Mouse (Mus musculus) inflammation-experienced regulatory T-cells, adult 6 months (primary cell): Measurements from ENCODE around the gene Ppa1. TPM values are rescaled to one million over a fixed set of nuclear protein-coding genes. Genes with fewer than 3 reads are reported as not detected.

Experiments used
- ATAC-seq: one replicate; pipeline ENCODE4 v1.8.0; 2017
- polyA plus RNA-seq, 3 experiments: library from polyadenylated mRNA; unstranded; fragments of 100-300 nt; shearing (Covaris generic); gene quantifications; one replicate each; pipeline ENCODE4 v1.2.1; 2017

Ppa1 gene
- polyA plus RNA-seq, 3 experiments from 2014 or later, result 67.4 to 78.8 (median 68.4) TPM

DNA sequence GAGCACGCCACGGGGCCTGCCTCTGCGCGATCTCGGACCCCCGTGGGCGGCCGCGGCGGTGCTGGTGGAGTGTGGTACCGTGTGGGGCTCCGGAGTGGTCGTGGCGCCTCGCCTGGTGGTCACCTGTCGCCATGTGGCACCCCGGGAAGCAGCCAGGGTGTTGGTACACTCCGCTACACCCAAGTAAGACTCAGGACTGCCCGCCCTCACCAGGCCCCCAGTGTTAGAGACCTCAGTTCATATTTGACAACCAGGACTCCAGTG, 48.1 kb downstream of the Ppa1 start:
- no peak for ATAC-seq

DNA sequence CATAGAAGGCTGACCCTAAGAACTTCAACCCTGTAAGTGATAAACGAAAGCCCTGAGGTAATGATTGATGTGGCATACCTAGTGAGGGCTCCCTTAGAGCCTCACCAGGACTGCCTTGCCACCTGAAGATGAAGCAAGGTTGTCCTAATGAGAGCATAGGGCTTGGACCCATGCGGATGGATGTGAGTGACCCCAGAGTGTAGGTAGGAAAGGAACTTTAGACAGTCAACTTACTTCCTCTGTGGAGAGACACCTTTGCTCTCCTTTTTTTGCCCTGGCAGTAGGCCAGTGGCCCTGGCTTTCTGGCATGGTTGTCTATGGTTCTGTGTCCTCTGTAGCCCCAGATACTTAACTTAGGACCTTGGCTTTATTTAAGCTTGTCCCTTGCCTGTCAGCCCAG, 48.7 kb downstream of the Ppa1 start:
- no peak for ATAC-seq

DNA sequence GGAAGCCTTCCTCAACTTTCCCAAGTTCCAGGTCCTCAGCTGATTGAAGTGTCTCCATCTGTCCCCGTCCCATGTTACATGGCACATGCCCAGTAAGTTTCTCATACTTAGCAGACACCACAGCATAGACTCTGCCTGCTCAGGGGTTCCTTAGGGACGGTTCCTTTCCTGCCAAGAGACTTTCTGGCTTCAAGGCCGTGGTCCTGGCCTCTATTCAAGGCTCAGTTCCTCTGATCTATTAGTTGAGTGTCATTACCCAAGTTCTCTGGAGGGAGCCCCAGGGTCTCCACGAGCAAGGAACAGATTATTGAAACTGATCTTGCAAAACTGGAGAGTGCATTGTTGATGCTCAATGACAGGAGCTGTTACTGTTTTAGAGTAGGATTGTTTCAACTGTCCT, 56.3 kb downstream of the Ppa1 start:
- no peak for ATAC-seq

GRCm38 (mm10) chr10:61706412-61707375, 58.3 kb downstream of the Ppa1 start:
- ATAC-seq, result no peak

DNA sequence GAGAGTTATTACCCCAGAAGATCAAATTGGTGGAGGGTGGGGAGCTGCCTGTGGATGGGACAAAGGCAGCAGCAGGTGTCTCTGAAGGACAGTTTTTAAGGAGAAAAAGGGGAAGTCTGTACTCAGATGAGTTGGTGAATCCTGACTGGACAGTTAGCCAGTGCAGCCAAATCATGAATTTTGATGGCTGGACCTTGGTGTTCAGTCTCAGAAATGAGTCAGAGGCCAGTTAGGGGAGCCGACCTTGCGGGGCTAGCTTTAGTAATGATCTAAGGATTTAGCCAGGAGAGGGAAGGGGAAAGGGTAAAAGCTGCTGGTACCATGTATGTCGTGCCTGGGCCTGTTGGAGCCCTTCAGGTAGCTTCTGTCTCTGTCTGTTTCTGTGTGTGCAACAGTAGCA, 65.2 kb downstream of the Ppa1 start:
- ATAC-seq, result no peak

- ATAC-seq, result no peak
Measured at GRCm38 (mm10) chr10:61714146-61714545, 65.8 kb downstream of the Ppa1 start.

DNA sequence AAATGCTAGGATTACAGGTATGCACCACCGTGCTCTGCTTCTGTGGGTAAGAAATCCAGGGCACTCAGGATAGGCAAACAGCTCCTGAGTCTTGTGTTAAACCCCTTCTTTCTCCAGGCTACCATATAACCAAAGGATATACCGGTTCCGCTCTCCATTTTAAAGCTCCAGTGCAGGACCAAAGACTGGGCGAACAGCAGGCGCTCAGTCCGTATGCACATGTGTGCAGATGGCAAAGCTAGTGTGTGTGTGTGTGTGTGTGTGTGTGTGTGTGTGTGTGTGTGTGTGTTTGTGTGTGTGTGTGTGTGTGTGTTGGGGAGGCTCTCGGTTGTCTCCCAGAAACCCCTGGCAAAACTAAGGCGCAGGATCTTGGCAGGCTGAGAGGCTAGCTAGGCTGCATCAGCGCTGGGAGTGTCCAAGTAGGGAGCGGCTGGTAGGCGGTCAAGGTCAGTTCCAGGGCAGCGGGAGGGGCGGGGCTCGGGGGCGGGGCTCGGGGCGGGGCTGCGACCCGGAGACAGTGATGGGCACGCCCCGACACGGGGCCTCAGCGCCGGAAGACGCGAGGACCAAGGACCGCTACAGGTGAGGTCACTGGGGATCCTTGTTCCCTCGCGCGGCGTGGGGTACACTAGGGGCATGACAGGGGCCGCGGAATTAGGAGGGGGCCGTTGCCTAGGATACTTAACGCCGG, 66.6 kb downstream of the Ppa1 start, which contains the start of gene Aifm2:
Gene Aifm2 (plus strand): TSS at position 493 of the 691 bp plus-strand sequence.
- ATAC-seq, result no peak

DNA sequence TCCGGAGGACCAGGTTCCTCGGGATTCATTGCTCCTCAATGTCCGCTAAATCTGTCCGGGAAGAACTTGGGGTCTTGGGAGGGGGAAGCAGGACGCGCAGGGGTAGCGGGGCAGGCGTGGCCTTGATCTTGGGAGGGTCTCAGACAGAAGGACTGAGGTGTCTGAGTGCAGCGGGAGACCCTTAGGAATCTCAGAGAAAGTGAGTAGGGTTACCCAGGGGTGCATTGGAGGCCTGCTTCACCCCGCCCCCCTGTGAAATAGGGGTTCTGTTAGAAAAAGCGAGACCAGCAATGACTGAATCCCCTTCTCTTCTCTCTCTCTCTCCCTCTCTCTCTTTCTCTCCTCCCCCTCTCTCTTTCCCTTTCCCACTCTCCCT, 67.1 kb downstream of the Ppa1 start:
- no peak for ATAC-seq

DNA sequence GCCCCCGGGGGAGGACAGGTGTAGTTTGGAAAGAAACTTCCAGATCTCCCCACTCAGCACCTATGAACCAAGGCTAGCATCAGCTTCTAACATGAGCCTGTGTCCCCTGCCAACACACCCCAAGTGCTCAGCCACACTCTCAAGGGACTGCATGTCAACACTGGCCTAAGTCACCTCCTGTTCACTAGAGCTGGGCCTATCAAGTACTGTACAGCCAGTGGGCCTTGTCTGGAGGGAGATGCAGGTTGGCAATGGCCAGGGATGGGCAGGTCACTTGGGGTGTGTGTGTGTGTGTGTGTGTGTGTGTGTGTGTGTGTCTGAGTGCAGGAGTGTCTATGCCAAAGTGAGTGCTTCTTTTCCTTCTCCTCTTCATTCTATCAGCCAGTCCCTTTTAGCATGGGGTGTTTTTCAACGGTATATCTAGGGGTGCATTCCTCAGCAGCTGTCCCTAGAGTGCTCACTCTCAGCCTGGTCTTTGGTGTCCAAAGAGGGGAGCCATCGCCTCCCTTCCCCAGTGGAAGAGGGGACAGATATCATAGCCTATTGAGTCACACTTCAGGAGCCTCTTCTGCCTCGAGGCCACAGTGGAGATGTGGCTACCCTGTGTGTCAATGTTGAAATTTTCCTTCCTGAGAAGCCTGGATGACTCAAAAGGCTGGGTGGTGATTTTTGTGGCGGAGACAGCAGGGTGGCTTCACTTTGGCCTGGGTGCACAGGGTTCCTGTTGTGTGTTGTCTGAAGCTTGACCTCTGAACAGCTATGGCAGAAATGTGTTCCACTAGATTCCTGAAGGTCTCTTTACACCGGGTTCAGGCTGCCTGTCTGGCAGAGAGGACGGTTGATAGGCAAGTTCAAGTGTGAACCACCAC, 67.9 kb downstream of the Ppa1 start:
- no peak for ATAC-seq

GRCm38 (mm10) chr10:61717406-61718296, 69.3 kb downstream of the Ppa1 start:
- ATAC-seq, result no peak

DNA sequence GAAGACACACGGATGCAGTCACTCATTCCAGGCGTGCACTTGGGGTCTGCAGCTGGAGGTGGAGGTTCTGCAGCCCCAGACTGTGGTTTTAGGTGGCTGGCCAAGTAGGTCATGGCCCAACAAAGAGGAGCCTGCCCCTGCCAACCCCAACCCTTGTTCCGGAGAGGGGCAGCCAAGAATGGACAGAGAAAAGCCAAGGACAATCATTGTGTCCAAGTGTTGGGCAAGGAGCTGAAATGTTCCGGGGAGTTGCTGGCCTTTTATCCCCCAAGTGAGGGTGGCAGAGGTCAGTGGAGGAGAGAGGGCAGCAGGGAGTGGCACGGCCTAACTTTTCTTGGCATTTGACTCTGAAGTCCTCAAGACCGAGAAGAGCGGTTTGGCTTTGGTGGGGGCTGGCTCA, 72.0 kb downstream of the Ppa1 start:
- no peak for ATAC-seq

- no peak for ATAC-seq
Measured at GRCm38 (mm10) chr10:61722215-61722614, 73.9 kb downstream of the Ppa1 start.

DNA sequence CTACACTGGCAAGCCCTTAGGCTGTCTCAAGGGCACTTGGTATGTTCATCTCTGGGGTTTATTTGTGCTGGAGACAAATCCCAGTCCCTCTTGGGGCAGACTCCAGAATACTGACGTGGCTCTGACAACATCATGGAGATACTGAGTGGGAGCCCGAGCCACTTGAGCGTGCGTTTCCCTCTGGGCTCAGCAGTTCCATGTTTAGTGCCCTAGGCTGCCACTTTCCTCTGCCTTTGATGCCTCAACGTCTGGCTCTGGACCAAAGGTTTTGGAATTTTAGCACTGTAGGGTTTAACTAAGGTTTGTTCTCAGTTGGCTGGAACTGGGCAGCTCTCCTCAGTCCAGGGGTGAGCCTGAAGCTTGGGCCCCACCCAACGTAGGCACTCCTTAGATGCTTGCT, 74.9 kb downstream of the Ppa1 start:
- ATAC-seq, result no peak

Other genes with a start within 250 kb of the Ppa1 start
- gene Nodal, start 230.6 kb upstream of the Ppa1 start, polyA plus RNA-seq, result under 1 TPM in 2 of 3 experiments, not detected in 1; 0.21 to 0.45 TPM
- gene Eif4ebp2, start 195.9 kb upstream of the Ppa1 start, polyA plus RNA-seq, result 10 to 100 TPM; 19.5 to 27.5 (median 24.2) TPM
- 1 to 10 TPM; 5.4 to 6.0 (median 5.8) TPM for gene Lrrc20, start 172.8 kb upstream of the Ppa1 start, polyA plus RNA-seq
- not detected for gene Npffr1, start 53.1 kb upstream of the Ppa1 start, polyA plus RNA-seq
- gene Sar1a, start 31.7 kb downstream of the Ppa1 start, polyA plus RNA-seq, result 100 to 1,000 TPM in 1 of 3 experiments, 10 to 100 TPM in 2; 74.7 to 118 (median 98.1) TPM
- 1 to 10 TPM; 1.5 to 4.1 (median 3.5) TPM for gene Tysnd1, start 47.0 kb downstream of the Ppa1 start, polyA plus RNA-seq
- gene Aifm2, start 66.7 kb downstream of the Ppa1 start, polyA plus RNA-seq, result 1 to 10 TPM; 2.7 to 4.1 (median 3.5) TPM
- not detected for gene H2afy2, start 135.6 kb downstream of the Ppa1 start, polyA plus RNA-seq